Mouse (Mus musculus) C2C12 (cell line): ENCODE results near the gene Nbeal2.

Experiments
- CTCF ChIP-seq: IDR thresholded peaks from one replicate; pipeline ENCODE4 v1.5.1; 2011; ENCODE audit not compliant: control insufficient read depth, insufficient read depth, insufficient read length
- MAX ChIP-seq: IDR thresholded peaks from one replicate; pipeline ENCODE4 v1.6.1; 2011; ENCODE audit warnings: mild to moderate bottlenecking, control low read depth
- MYOD1 ChIP-seq: IDR thresholded peaks from one replicate; pipeline ENCODE4 v1.6.1; 2011; ENCODE audit warnings: low read depth; ENCODE audit not compliant: control insufficient read depth, insufficient read length
- MYOG ChIP-seq: IDR thresholded peaks from one replicate; pipeline ENCODE4 v1.6.1; 2011; ENCODE audit not compliant: control insufficient read depth, insufficient read length; ENCODE audit errors: extremely low read depth
- USF1 ChIP-seq: IDR thresholded peaks from one replicate; pipeline ENCODE4 v1.6.1; 2011; ENCODE audit warnings: low read depth, mild to moderate bottlenecking, control low read depth, moderate library complexity

DNA sequence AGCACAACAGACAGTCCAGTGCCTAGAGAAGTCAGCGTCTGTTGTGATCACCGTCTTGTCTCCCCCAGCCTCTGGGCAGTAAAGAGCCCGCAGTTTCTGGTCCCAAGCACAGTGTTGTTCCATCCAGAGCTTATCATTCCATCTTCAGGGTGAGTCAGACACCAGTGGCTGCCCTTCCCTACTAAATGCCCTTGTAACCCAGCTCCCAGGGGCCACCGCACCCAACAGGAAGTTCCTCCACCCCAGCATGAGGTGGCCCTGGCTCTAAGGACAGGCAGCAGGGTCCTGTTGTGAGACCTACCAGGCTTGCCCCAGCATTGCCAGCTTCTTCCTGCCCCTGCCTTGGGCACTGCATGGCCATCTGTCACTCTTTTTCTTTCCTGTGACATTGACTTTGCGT, 31.6 kb upstream of the Nbeal2 start:
- TF ChIP-seq CTCF (no peak), MAX (no peak), MYOD1 (no peak), USF1 (no peak), MYOG (no peak)
